Mouse (Mus musculus) embryonic facial prominence, embryonic 12.5 days (tissue): ENCODE measurements around the gene Ntf3. TPM values are rescaled to one million over a fixed set of nuclear protein-coding genes. Genes with fewer than 3 reads are reported as not detected.
A peak's percentile ranks its signal among the peaks of the same experiment; 100 is the strongest.

ENCODE experiments used
- ATAC-seq: fragments of 200-750 bp; cut with Nextera tagmentation; 2 replicates; pipeline ENCODE4 v1.8.0; 2017; ENCODE audit not compliant: insufficient number of reproducible peaks, insufficient read depth, low FRiP score, low TSS enrichment
- H3K27ac ChIP-seq: fragments of 300-500 bp; sonication (generic); 2 replicates; pipeline ENCODE4 v1.5.1; 2016; ENCODE audit warnings: mild to moderate bottlenecking
- H3K27me3 ChIP-seq: fragments of 300-500 bp; sonication (generic); 2 replicates; pipeline ENCODE4 v1.6.1; 2016; ENCODE audit warnings: mild to moderate bottlenecking, moderate library complexity
- H3K36me3 ChIP-seq: fragments of 300-500 bp; sonication (generic); 2 replicates; pipeline ENCODE4 v1.6.1; 2016; ENCODE audit warnings: mild to moderate bottlenecking
- H3K4me1 ChIP-seq: fragments of 300-500 bp; sonication (generic); 2 replicates; pipeline ENCODE4 v1.6.1; 2016
- H3K4me2 ChIP-seq: fragments of 300-500 bp; sonication (generic); replicated peaks from 2 replicates; pipeline ENCODE4 v1.6.1; 2016; ENCODE audit warnings: mild to moderate bottlenecking, moderate library complexity
- H3K4me3 ChIP-seq: fragments of 300-500 bp; sonication (generic); 2 replicates; pipeline ENCODE4 v1.5.1; 2016; ENCODE audit warnings: mild to moderate bottlenecking
- H3K9ac ChIP-seq: fragments of 300-500 bp; sonication (generic); 2 replicates; pipeline ENCODE4 v1.6.1; 2016; ENCODE audit warnings: mild to moderate bottlenecking, moderate library complexity
- H3K9me3 ChIP-seq: fragments of 300-500 bp; sonication (generic); 2 replicates; pipeline ENCODE4 v1.6.1; 2016; ENCODE audit warnings: mild to moderate bottlenecking, moderate library complexity
- WGBS: fragments of 180-500 bp; shearing (Covaris S2); methylation state at CpG from one replicate; pipeline ENCODE4 v1.1.7; 2016; 5-methylcytosine and 5-hydroxymethylcytosine counted together
- polyA plus RNA-seq: library from polyadenylated mRNA; unstranded; fragments of >200 nt; fragmentation: Nextera tagmentation; extraction: Ambion mirVana; gene quantifications from 2 replicates; pipeline ENCODE4 v1.2.1, GENCODE M21; 2016

The Ntf3 gene
- polyA plus RNA-seq, 1 experiment from 2014 or later, result 30.2 TPM

DNA sequence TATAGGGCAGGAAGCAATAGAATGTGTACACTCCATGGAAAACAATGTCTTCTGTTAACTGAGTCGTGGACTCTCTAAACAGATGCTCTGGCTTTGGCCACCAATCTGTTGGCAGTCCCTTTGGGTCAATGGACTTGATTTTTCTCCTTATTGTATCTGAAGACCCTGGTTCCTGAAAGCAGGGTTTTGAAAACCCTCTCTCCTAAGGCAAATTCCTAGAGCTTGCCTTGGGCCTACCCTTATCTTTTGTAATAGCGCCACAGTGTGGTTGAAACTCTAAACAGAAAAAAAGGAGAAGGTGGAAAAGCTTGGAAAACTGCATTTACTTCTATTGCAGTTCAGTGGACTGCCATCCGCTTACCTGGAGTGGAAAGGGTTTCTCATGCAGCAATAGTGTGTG is 1.0 kb upstream of the Ntf3 start:
- H3K4me3 ChIP-seq, result no peak overlapping the region
- ATAC-seq, result no peak
- peak overlapping the region; percentile 82 for H3K4me2 ChIP-seq
- H3K4me1 ChIP-seq, result peaks cover 18% of the 10 kb centered on the region
- peak overlapping the region; percentile 80 for H3K27ac ChIP-seq
- H3K27me3 ChIP-seq, result no peaks in the 10 kb centered on the region
- H3K9ac ChIP-seq, result no peak overlapping the region; the same call in 1 of the 2 replicates
- no peaks in the 10 kb centered on the region for H3K9me3 ChIP-seq
- no peaks in the 10 kb centered on the region for H3K36me3 ChIP-seq
- 7% methylated on average over 3 of the region's 3 CpGs for WGBS

DNA sequence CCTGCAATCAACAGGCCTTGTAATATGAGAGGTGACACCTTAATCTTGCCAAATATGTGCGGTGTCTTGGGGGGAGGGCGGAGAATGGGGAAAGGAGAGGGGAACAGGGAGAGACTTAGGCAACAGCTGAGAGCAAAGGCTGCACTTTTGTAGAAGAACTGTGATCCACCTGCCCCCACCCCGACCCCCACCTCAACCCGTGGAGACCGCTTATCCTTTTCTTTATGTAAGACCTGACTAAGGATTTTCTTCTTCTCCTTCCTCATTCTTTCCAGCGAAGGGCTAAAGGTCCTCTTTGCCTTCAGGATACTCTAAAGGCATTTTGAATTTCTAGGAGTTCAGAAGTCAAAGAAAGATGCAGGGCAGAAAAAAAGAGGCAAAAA is 489 bp upstream of the Ntf3 start:
- WGBS, result 4% methylated on average over 6 of the region's 6 CpGs
- H3K9ac ChIP-seq, result peak overlapping the region; percentile 52; the same call in 1 of the 2 replicates
- peak overlapping the region; percentile 82 for H3K4me2 ChIP-seq
- peak overlapping the region; percentile 80 for H3K27ac ChIP-seq
- peak overlapping the region; percentile 56 for H3K4me3 ChIP-seq
- no peaks in the 10 kb centered on the region for H3K9me3 ChIP-seq
- 0 out of 2 replicates have a peak, but pooled peaks cover 2% of the 10 kb centered on the region for H3K27me3 ChIP-seq
- H3K36me3 ChIP-seq, result no peaks in the 10 kb centered on the region
- peaks cover 22% of the 10 kb centered on the region for H3K4me1 ChIP-seq
- ATAC-seq, result peak; percentile 44

DNA sequence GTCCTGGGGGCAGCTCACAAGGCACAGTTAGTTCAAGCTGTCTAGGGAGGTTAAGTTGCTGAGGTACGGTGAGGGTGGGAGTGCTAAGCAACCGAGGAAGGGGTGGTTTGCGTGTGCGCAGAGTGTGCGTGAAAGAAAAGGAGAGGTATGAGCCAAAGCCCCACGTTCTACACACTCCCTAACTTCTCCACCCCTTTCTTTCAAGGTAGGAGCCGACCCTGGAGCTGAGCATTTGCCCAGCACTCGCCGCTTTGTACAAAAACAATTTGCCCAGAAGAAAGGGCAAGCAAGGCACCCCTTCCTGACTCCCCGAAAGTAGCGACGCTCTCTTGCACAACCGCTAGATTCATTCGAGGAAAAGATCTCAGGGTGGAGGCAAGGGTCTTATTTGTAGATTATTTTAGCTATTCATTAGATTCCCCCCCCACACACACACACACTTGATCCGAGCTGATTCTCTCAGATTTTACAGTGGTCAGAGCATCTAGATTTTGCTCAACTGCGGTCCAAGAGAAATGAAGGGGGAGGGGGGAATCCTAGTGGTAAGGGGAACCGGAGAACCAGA is 1.0 kb downstream of the Ntf3 start:
- H3K27ac ChIP-seq, result peak overlapping the region; percentile 80
- no peaks in the 10 kb centered on the region for H3K9me3 ChIP-seq
- H3K27me3 ChIP-seq, result 0 out of 2 replicates have a peak, but pooled peaks cover 3% of the 10 kb centered on the region
- H3K4me1 ChIP-seq, result peaks cover 37% of the 10 kb centered on the region
- no peak for ATAC-seq
- peak overlapping the region; percentile 82 for H3K4me2 ChIP-seq
- H3K9ac ChIP-seq, result peak overlapping the region; percentile 52
- H3K36me3 ChIP-seq, result no peaks in the 10 kb centered on the region
- H3K4me3 ChIP-seq, result peak overlapping the region; percentile 56
- WGBS, result 2% methylated on average over 17 of the region's 17 CpGs

DNA sequence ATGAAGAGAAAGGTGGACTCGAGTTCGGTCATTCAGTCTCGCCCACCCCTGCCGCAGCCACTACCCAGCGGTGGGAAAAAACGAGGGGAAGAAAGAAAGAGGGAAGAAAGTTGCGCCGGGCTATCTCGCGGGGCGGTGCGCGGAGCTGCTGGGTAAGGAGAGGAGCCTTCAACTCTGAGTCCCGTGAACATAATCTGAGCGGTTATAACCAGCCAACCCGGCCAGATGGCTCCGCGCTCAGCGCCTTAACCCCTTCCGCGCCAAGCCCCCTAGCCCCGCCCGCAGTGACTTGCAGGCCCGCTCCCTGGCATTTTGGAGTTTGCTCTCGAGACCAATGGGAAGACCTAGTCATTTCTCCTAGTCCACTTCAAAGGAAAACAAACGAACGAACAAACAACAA is 1.9 kb downstream of the Ntf3 start:
- Histone ChIP-seq H3K4me1 (peaks cover 44% of the 10 kb centered on the region), H3K4me2 (peak overlapping the region; percentile 82), H3K27ac (peak overlapping the region; percentile 80), H3K9ac (peak overlapping the region; percentile 71), H3K9me3 (no peaks in the 10 kb centered on the region), H3K27me3 (0 out of 2 replicates have a peak, but pooled peaks cover 3% of the 10 kb centered on the region), H3K4me3 (peak overlapping the region; percentile 56), H3K36me3 (no peaks in the 10 kb centered on the region)
- peak; percentile 30; the same call in 1 of the 2 replicates for ATAC-seq
- WGBS, result under 1% methylated on average over 27 of the region's 27 CpGs

DNA sequence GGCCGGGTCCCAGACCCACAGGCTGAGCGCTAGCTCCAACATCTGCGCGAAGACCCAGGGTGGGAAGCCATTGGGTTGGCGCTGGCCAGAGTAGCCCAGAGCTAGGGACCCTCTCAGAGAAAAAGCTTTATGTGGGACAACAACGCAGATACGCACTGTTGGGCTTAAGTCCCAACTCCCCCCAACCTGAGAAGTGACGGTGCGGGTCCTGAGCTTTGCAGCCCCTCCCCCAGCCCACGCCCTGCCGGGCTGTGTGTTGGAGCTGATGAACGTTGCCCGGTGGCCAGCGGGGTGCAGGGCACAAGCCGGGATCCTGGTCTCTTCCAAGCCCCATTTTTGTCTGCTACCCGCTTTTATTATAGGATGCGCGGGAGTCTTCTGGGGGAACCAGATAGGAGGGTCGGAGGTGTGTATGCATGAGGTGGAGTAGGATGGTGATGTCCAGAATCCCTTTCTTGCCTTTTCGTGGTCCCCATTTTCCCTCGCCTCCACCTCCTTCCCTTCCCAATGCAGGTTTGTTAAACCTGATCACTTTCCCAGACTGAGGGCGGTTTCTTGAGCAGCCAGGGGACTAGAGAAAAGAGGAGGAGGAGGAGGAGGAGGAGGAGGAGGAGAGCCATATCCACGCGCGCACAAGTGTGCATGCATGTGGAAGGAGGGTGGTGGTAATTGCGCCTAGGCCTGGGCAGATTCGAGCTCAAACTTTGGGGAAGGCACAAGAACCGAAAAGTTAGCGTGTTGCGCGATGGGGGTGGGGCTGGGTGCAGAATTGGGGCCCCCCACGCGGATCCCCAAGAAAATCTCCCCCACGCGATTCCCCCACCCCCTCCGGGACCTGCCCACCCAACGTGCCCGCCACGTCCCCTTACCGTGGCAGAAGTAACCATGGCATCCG is 2.6 kb downstream of the Ntf3 start:
- no peak for ATAC-seq
- Histone ChIP-seq H3K27ac (peak overlapping the region; percentile 80), H3K9ac (peak overlapping the region; percentile 71), H3K4me1 (peaks cover 50% of the 10 kb centered on the region), H3K27me3 (0 out of 2 replicates have a peak, but pooled peaks cover 3% of the 10 kb centered on the region), H3K36me3 (peaks cover 1% of the 10 kb centered on the region; the same call in 1 of the 2 replicates), H3K9me3 (no peaks in the 10 kb centered on the region), H3K4me3 (peak overlapping the region; percentile 56), H3K4me2 (peak overlapping the region; percentile 82)
- under 1% methylated on average over 41 of the region's 41 CpGs for WGBS

DNA sequence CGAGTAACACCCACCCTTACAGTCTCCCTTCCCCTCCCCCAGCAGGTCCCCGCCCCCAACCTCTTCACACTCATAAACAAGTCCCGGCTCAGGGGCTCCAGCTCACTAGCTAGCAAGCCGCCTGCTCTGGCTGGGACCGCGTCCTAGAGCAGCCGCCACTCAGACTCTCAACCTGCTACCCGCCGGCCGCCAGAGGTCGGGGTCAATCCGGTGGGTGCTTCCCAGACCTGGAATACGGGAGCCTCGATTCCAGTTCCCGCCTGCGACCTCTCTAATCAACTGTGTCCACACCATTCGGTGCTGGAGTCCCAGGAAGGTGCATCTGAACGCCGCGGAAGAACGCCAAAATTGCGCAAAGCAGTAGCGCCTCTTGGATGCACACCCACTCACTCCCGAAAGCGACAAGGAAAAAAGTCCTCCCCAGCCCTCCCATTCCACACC is 3.5 kb downstream of the Ntf3 start:
- no peaks in the 10 kb centered on the region for H3K9me3 ChIP-seq
- H3K4me3 ChIP-seq, result peak overlapping the region; percentile 56
- under 1% methylated on average over 25 of the region's 25 CpGs for WGBS
- H3K27me3 ChIP-seq, result 0 out of 2 replicates have a peak, but pooled peaks cover 3% of the 10 kb centered on the region
- peak overlapping the region; percentile 71 for H3K9ac ChIP-seq
- H3K27ac ChIP-seq, result peak overlapping the region; percentile 67
- ATAC-seq, result no peak
- peaks cover 54% of the 10 kb centered on the region for H3K4me1 ChIP-seq
- peak overlapping the region; percentile 82 for H3K4me2 ChIP-seq
- peaks cover 6% of the 10 kb centered on the region; the same call in 1 of the 2 replicates for H3K36me3 ChIP-seq

DNA sequence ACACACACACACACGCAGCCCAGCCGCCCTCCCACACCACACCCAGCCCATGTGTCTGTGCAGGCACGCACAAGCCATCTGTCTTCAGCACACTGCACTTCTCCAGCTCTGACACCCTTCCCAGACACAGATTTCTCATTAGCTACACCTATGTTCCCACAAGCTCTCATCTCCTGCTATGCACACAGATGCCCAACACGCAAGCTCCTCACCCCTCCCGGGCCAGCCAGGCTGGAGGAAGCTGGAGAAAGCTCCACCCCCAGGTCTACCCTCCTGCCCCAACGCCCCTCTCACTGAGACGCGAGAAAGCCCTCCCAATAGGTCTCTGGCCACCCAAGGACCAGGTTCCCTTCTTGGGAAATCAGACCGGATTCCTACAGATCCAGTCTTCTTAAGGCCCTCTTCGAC is 4.4 kb downstream of the Ntf3 start:
- H3K9ac ChIP-seq, result peak overlapping the region; percentile 71
- 0 out of 2 replicates have a peak, but pooled peaks cover 3% of the 10 kb centered on the region for H3K27me3 ChIP-seq
- H3K4me1 ChIP-seq, result peaks cover 55% of the 10 kb centered on the region
- no peak for ATAC-seq
- peaks cover 9% of the 10 kb centered on the region; the same call in 1 of the 2 replicates for H3K36me3 ChIP-seq
- WGBS, result 6% methylated on average over 10 of the region's 10 CpGs
- peak overlapping the region; percentile 67 for H3K27ac ChIP-seq
- H3K9me3 ChIP-seq, result no peaks in the 10 kb centered on the region
- H3K4me3 ChIP-seq, result peak overlapping the region; percentile 56
- H3K4me2 ChIP-seq, result peak overlapping the region; percentile 82

DNA sequence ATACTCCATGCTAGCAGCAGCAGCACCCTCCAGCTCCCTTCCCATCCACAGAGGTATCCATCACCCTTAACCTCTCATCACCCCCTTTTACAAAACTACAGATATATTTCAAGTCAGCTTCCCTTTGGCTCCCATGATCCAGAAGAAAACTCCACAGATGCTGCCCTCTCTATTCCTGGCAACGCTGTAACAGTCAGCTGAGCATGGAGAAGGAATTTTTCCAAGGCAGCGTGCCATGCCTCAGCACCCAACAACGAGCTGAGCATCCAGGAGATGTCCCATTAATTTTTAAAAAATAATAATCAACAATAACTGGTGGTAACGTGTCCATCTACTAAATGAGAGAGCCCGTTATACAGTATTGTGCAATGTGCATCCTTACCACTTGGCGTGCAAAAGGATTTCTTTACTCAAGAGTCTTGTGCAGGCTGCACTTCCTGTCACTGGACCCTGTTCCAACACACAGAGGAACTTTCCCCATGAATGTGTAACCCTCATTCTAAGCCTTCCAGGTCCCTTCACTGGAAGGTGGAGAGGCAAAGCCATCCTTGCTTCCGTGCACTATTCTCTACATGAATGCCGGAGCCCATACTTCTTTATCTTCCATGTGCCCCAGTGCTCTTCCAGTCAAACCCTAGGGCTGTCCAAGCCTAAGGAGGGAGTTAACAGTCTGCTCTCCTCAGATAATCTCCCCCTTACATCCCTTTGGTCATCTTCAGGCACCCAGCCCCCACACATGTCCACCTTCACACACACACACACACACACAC is 5.0 kb downstream of the Ntf3 start:
- Histone ChIP-seq H3K9me3 (no peaks in the 10 kb centered on the region), H3K9ac (peak overlapping the region; percentile 71; the same call in 1 of the 2 replicates), H3K27ac (peak overlapping the region; percentile 67; the same call in 1 of the 2 replicates), H3K36me3 (peaks cover 9% of the 10 kb centered on the region; the same call in 1 of the 2 replicates), H3K4me1 (peaks cover 52% of the 10 kb centered on the region), H3K27me3 (0 out of 2 replicates have a peak, but pooled peaks cover 3% of the 10 kb centered on the region), H3K4me2 (peak overlapping the region; percentile 82), H3K4me3 (peak overlapping the region; percentile 56)
- ATAC-seq, result no peak
- WGBS, result 49% methylated on average over 8 of the region's 8 CpGs

DNA sequence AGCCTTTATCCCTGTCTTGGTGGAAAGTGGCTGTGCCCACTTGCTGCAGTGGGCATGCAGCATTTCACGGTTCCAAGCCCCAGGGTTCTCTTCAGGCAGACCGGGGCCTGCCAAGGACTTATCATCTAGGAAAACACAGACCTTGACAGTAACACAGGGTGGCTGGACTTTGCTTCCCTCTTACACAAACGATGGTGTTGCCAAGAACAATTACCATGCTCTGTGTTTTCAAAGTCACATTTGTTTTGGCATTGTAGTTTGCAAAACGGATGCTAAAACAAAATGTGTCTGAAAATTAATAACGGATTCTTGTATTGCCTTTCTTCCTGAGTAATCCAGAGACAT is 6.7 kb downstream of the Ntf3 start:
- H3K9me3 ChIP-seq, result no peaks in the 10 kb centered on the region
- 49% methylated on average over 5 of the region's 5 CpGs for WGBS
- H3K27me3 ChIP-seq, result 0 out of 2 replicates have a peak, but pooled peaks cover 3% of the 10 kb centered on the region
- no peak overlapping the region for H3K9ac ChIP-seq
- no peak overlapping the region for H3K27ac ChIP-seq
- peaks cover 54% of the 10 kb centered on the region for H3K4me1 ChIP-seq
- no peak for ATAC-seq
- peaks cover 9% of the 10 kb centered on the region; the same call in 1 of the 2 replicates for H3K36me3 ChIP-seq
- H3K4me2 ChIP-seq, result no peak overlapping the region
- no peak overlapping the region for H3K4me3 ChIP-seq

DNA sequence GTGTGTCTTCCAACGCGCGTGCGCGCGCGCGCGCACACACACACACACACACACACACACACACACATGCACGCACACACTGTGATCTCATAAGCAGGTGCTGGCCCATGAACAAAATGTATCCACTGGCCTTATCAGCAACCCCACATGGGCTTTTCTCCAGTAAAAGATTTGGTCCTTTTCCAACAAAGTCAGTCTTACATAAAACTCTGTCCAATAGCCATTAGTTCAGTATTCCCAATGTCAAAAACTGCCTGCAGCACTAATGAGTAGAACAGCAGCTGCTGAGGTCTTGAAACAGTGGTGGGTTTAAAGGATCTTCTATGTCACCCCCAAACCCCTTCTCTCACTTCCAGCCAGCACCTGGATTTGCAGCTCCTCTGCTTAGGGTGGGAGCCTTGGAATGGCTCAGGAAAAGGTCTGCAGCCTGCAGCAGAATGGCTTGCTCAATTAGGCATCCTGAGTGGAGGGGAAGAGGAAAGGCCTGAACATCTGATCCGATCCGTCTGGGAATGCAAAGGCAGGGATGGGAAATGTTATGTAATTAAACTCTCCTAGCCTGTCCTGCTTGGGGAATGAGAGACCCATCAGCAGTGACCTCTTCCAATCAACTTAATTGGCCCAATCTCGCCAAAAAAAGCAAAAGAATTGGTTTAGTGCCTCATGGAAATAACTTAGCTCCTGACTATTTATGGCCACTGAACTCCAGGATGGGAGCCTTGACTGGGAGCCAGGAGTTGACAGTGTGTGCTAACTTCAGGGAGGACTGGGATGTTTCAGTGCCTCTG is 7.2 kb downstream of the Ntf3 start:
- WGBS, result 79% methylated on average over 13 of the region's 13 CpGs
- H3K9me3 ChIP-seq, result no peaks in the 10 kb centered on the region
- 0 out of 2 replicates have a peak overlapping the region, but pooled peaks have one; percentile 17 for H3K27ac ChIP-seq
- H3K9ac ChIP-seq, result no peak overlapping the region
- H3K4me2 ChIP-seq, result no peak overlapping the region
- 0 out of 2 replicates have a peak, but pooled peaks cover 3% of the 10 kb centered on the region for H3K27me3 ChIP-seq
- no peak for ATAC-seq
- peaks cover 59% of the 10 kb centered on the region for H3K4me1 ChIP-seq
- H3K4me3 ChIP-seq, result no peak overlapping the region
- peaks cover 9% of the 10 kb centered on the region; the same call in 1 of the 2 replicates for H3K36me3 ChIP-seq
